Mouse (Mus musculus): ENCODE data around the gene Ros1. TPM values are rescaled to one million over a fixed set of nuclear protein-coding genes. Genes with fewer than 3 reads are reported as not detected.

Gene Ros1
- under 1 TPM in 1 of 2 experiments, not detected in 1; 0.07 TPM for total RNA-seq (2021)

GRCm38 (mm10) chr10:52194957-52195852 lies at the start of gene Ros1:
Gene Ros1, minus strand, starts transcription at chr10:52195244.
- intact Hi-C loops (cut with DNase I) = no loop called here
- DNase-seq = no peak

DNA sequence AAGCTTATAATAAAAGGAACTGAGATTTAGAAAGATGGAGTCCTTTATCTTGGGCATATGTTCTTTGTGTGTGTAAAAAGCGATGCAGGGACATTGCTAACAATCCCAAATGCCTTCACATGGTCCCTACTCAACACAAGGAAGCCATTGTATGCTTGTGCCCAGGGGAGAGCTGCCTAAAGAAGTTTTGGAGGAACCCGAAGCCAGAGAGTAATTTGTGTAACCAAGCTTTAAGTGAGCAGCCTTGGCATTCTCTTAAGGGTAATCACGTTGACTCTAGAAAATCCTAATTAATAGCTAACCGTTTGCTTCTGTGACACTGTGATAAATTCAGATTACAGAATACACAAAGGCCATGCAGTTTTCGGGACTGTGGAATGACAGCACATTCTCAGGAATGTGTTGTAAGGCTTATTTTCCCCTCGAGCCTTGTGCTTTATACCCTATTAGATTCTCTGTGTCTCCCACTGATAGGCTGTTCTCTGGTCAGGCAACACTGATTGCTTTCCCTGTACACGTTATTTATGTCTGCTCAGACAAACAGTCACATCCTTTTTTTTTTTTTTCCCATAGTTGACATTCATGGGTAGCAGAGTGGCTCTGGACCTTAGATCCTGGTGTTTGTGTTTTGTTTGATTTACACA lies 47.8 kb upstream of the Ros1 start:
- intact Hi-C loops (cut with DNase I) = no loop called here
- no peak for DNase-seq

DNA sequence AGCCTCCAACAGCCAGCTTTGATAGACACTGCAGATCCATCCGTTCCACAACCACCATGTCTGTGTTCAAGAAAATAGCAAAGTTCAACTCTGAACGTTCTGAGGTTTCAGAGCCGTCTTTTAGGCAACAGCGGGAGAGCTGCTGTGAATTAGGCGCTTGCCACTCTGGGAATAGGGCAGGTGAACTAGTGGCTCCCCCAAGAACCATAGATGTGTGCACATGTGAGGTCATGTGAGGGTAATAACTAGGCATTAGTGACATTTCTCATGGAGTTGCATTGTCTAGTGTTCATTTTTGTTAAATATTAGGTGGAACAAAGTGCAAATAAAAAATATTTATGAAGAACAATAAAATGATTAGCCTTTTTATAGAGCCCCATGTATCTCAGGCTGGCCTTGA lies 47.0 kb upstream of the Ros1 start:
- intact Hi-C loops (cut with DNase I) = no loop called here
- no peak for DNase-seq

DNA sequence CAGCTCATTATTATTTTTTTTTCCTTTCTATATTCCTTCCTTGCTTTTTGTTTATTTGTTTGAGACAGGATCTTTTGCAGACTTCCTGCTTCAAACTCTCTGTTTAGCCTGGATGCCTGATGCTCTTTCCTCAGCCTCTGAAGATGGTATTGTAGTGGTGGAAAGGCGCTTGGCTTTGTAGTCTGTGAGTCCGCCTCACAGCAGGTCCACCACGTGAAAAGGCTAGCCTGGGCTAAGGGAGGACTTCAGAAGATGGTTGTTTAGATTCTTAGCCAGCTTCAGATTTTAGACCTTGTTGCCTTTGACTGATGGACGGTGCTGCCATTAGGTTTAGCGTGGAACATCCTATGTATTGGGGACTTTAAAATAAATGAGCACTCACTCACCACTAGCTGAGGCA lies 40.4 kb upstream of the Ros1 start:
- DNase-seq = no peak
- intact Hi-C loops (cut with DNase I) = loop anchor here (2.0 kb wide), 2 partner anchors 43 to 73 kb away; no protein-coding TSS in a partner anchor

- intact Hi-C loops (cut with DNase I) = loop anchor here (2.0 kb wide), 2 partner anchors 44 to 74 kb away; no protein-coding TSS in a partner anchor
- DNase-seq = peak; percentile 4 to 7
Measured at GRCm38 (mm10) chr10:52234654-52234981, 39.6 kb upstream of the Ros1 start.

DNA sequence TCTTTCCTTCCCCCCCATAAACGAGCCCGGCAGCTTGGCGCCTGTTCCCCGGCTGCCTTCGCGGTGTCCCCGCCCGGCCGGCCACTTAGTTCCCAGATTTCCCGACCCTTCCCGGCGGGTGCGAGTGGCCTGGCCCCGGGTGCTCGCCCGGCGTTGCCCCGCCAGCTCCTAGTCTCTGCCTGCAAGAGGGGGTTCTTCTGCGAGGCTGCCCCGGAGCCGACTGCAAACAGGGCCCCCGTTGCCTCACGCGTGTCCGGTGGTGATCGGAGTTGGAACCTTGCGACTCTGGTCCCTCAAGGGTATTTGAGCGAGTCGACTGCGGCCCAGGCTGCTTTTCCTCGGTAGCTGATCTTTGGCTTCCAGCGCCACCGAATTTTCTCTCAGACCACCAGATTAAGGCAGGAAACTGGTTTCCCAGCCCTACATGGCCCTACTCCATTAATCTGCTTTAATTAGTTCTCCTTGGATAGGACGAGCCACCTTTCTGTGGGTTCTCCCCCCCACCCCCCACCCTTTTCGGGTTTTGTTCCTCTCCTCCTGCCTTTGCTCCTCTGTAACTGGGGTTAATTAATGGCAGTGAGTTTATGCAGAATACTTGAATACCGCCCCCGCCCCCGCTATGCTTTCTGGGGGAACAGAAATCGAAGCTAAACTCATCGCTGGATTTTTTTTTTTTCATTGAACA lies 39.1 kb upstream of the Ros1 start:
- intact Hi-C loops (cut with DNase I) = loop anchor here (2.0 kb wide), 3 partner anchors 45 to 147 kb away; no protein-coding TSS in a partner anchor
- peak; percentile 51 to 60 for DNase-seq

DNA sequence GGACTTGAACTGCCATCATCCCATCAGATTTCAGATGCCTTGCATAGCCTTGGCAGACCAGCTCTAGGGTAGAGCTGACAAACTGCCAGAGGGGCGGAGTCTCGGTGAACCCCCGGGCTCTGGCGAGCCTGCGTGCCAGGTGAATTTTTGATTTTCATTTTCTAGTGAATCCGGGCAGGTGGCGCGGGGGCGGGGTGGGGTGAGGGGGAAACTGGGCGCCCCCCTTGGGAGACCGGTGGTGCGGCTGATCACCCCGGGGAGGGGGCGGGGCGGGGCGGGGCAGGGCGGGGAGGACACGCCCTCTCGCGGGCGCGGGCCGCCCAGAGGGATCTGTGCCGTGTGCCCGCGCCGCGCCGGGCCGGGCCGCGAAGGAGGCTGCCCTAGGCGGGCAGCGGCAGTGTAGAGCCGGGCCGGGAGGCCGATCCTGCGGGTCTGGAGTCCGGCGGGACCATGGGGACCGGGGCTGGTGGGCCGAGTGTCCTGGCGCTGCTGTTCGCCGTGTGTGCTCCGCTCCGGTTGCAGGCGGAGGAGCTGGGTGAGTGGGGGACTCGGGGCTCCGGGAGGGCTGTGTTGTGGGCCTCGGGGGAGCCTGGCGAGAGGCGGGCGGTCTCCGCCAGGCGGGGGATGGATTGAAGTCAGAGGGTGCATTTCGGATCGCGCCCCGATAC lies 38.4 kb upstream of the Ros1 start, which contains the start of gene Dcbld1:
Gene Dcbld1 (plus strand): TSS at position 319 of the 668 bp plus-strand sequence.
- intact Hi-C loops (cut with DNase I) = loop anchor here (2.0 kb wide), 1 partner anchor 147 kb away; no protein-coding TSS in a partner anchor
- peak; percentile 59 to 72 for DNase-seq

- intact Hi-C loops (cut with DNase I) = loop anchor here (1.0 to 2.0 kb wide), 3 partner anchors 99 to 153 kb away; no protein-coding TSS in a partner anchor
- DNase-seq = peak; percentile 49 to 57
Measured at GRCm38 (mm10) chr10:52232196-52233176, 37.4 kb upstream of the Ros1 start.

DNA sequence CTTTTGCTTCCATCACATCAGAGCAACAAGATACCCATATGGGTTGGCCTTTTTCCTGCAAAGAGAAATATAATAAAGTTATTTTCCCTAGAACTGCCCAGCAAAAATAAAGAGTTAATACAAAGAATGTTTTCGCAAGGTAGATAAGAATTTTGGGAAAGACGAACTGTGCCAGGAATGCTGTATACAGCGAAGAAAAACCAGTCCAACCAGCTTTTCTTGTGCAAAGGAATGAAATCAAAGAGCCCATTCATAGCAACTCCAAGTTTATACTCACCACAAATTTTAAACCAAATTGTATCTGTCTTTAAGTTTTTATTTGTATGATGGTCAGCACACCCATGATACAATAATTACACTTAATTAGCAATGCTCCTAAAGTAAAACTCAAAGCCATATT lies 24.6 kb upstream of the Ros1 start:
- DNase-seq = no peak
- intact Hi-C loops (cut with DNase I) = loop anchor here (5.0 kb wide), 3 partner anchors 113 to 313 kb away; partner anchors contain the start of gene Nepn

- no peak for DNase-seq
- intact Hi-C loops (cut with DNase I) = loop anchor here (5.0 kb wide), 3 partner anchors 115 to 315 kb away; partner anchors contain the start of gene Nepn
Measured at GRCm38 (mm10) chr10:52217564-52217934, 22.5 kb upstream of the Ros1 start.

GRCm38 (mm10) chr10:52216797-52217563 lies 21.9 kb upstream of the Ros1 start:
- intact Hi-C loops (cut with DNase I) = loop anchor here (5.0 kb wide), 3 partner anchors 115 to 315 kb away; partner anchors contain the start of gene Nepn

GRCm38 (mm10) chr10:52215267-52215818 lies 20.3 kb upstream of the Ros1 start:
- DNase-seq = no peak
- intact Hi-C loops (cut with DNase I) = loop anchor here (5.0 kb wide), 3 partner anchors 117 to 317 kb away; partner anchors contain the start of gene Nepn

More at GRCm38 (mm10) chr10:52216797-52217563, 21.9 kb upstream of the Ros1 start:
- peak; percentile 56 to 72 for DNase-seq

DNA sequence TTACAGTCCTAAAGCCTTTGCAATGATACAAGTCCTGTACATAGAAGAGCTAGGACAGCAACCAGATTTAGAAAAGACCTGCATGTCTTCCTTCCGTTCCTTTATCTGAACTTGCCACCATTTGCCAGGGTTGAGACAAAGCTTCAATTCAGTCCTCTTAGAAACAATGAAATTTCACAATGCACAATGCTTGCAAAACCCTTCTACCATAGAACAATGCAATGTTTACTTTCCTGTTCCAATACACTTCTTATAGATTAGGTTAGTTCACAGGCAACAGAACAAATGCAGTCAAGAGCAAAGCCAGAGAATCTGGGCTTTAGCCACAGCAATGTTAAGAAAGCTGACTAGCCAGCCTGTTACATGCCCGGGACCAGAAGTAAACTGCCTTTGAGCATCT lies 9.0 kb upstream of the Ros1 start:
- no peak for DNase-seq
- intact Hi-C loops (cut with DNase I) = no loop called here

GRCm38 (mm10) chr10:52185900-52186299 lies 9.1 kb downstream of the Ros1 start:
- intact Hi-C loops (cut with DNase I) = no loop called here
- no peak for DNase-seq

DNA sequence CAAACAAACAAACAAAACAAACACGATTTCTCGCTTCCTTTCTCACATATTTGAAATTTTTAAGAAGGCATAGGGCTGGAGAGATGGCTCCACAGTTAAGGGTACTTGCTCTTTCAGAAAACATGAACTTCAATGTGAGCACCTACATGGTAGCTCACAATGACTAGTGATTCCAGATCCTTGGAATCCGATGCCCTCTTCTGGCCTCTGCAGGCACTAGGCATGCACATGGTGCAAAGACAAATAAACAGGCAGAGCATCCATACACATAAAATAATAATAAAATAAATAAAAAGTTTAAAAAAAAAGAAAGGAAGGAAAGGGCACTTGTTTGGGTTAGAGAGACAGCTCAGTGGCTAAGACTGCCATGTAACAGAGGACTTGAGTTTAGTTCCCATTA lies 12.2 kb downstream of the Ros1 start:
- intact Hi-C loops (cut with DNase I) = no loop called here

DNA sequence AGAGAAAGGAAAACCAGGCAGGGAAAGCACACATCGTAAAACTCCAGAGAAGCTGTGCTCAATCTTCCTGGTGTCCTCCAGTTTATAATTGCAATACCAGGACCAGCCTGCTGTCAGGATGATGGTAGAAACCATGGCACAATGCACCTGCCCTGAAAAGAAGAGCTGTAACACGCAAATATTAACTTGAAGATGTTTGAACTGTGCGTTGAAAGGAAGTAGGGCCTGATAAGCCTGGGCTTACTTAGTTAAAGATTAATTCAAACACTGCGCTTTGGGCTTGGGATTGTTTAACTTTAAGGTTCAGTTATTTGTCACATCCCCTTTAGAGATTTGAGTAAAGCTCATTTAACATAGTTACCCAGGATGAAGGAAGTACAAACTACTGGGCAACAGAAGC lies 20.7 kb downstream of the Ros1 start:
- DNase-seq = no peak
- intact Hi-C loops (cut with DNase I) = no loop called here

More for the DNA sequence above, 12.2 kb downstream of the Ros1 start:
- no peak for DNase-seq

DNA sequence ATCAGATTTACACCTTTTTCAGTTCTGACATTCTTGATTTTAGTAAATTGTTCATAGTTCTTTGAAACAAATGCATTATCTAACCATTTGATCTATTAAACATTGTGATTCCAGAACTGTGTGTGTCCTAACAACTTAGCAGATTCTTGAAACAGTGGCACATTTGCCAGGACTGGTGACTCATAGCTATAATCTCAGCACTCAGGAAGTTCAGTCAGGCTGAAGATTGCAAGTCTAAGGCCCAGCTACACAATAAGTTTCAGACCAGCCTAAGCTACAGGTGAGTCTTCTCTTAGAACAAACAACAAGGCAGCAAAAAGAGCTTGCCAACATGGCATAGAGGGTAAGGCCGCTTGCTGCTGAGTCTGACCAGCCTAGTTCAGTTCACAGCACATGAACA lies 24.6 kb downstream of the Ros1 start:
- intact Hi-C loops (cut with DNase I) = no loop called here
- no peak for DNase-seq

GRCm38 (mm10) chr10:52169841-52170240 lies 25.2 kb downstream of the Ros1 start:
- intact Hi-C loops (cut with DNase I) = no loop called here
- DNase-seq = peak; percentile 4 to 8

Measured in heart, postnatal 10 days (tissue).